Comparison of ENCODE assay signal across 9 mouse cellular contexts in genomic region chr8:120485551-120486476, GRCm38 (mm10).
DNase-seq lines count a peak whose midpoint lies in the region; ATAC-seq lines count a peak whose summit lies in the region.
"Had no signal": no experiment of that assay in that cellular context is flagged by ENCODE, and none has a peak within 500 bp of the region (broad histone marks: within the 10 kb centered on the region; RNA-seq: fewer than 3 reads in every experiment).

No protein-coding gene starts in this region.

- no peak for ATAC-seq in neural tube, embryonic 11.5 days (ENCODE audit: insufficient read depth, low FRiP score, low TSS enrichment)

- 12% methylated on average over 21 of the region's 21 CpGs for WGBS in neural tube, embryonic 11.5 days
- 18% methylated on average over 21 of the region's 21 CpGs for WGBS in forebrain, embryonic 10.5 days

- peak; percentile 19 for DNase-seq in neural tube, embryonic 11.5 days (ENCODE audit: low spot score)
- no peak for DNase-seq in neural tube, embryonic 10.5 days (ENCODE audit: extremely low spot score, low spot score)
- no peak for DNase-seq in forebrain, embryonic 10.5 days (ENCODE audit: extremely low spot score, low spot score)
- DNase-seq in liver = peak; percentile 87
- peak; percentile 74 to 79 for DNase-seq in spleen, postnatal 4 days (ENCODE audit: low spot score in 2 of 2)
- DNase-seq in embryo, embryonic 10.5 days (ENCODE audit: low spot score) = no peak
- no peak for DNase-seq in adrenal gland, postnatal 36 days
- DNase-seq in B cell, adult 2 months = no peak
- DNase-seq: lung, adult 18-20 months had no signal

- H3K27me3 ChIP-seq in neural tube, embryonic 11.5 days (ENCODE audit: control insufficient read depth, insufficient read depth, low read length) = no peaks in the 10 kb centered on the region
- H3K27me3 ChIP-seq in forebrain, embryonic 10.5 days (ENCODE audit: poor library complexity, severe bottlenecking) = peaks cover 62% of the 10 kb centered on the region

- no peaks in the 10 kb centered on the region for H3K9me3 ChIP-seq in neural tube, embryonic 11.5 days (ENCODE audit: control insufficient read depth, low read length)
- H3K9me3 ChIP-seq in forebrain, embryonic 10.5 days = no peaks in the 10 kb centered on the region

- H3K36me3 ChIP-seq in neural tube, embryonic 11.5 days (ENCODE audit: control insufficient read depth, insufficient read depth, low read length) = no peaks in the 10 kb centered on the region
- no peaks in the 10 kb centered on the region for H3K36me3 ChIP-seq in forebrain, embryonic 10.5 days (replicated peaks)

- H3K4me2 ChIP-seq in neural tube, embryonic 11.5 days (ENCODE audit: low read depth) = peak overlapping the region; percentile 89

- peaks cover 48% of the 10 kb centered on the region for H3K4me1 ChIP-seq in neural tube, embryonic 11.5 days (ENCODE audit: control insufficient read depth, insufficient read depth, low read length)
- peaks cover 94% of the 10 kb centered on the region for H3K4me1 ChIP-seq in forebrain, embryonic 10.5 days

- H3K27ac ChIP-seq in neural tube, embryonic 11.5 days (ENCODE audit: low read depth, low read length) = peak overlapping the region; percentile 99
- H3K27ac ChIP-seq in forebrain, embryonic 10.5 days = peak overlapping the region; percentile 98

- H3K9ac ChIP-seq in neural tube, embryonic 11.5 days (ENCODE audit: low read length) = peak overlapping the region; percentile 95

- peak overlapping the region; percentile 90 for H3K4me3 ChIP-seq in neural tube, embryonic 11.5 days (ENCODE audit: low read depth, low read length)
- peak overlapping the region; percentile 89 for H3K4me3 ChIP-seq in forebrain, embryonic 10.5 days

Comparison
In these comparisons a context has a peak if more than half of its experiments do, and no peak if none do; other contexts are left out.
1. DNase-seq: peak in neural tube, embryonic 11.5 days (single experiment), liver (single experiment) and spleen, postnatal 4 days (2 of 2); none in neural tube, embryonic 10.5 days (single experiment), forebrain, embryonic 10.5 days (single experiment), embryo, embryonic 10.5 days (single experiment), adrenal gland, postnatal 36 days (0 of 2) and B cell, adult 2 months (0 of 2).